Mouse (Mus musculus): ENCODE results near the gene Tmpo.

Tmpo gene

GRCm38 (mm10) chr10:91109841-91110240 is 71.3 kb downstream of the Tmpo start:
- DNase-seq (ENCODE audit: low spot score), result no peak

- no peak for DNase-seq (ENCODE audit: low spot score)
Measured at GRCm38 (mm10) chr10:91105981-91106380, 75.1 kb downstream of the Tmpo start.

GRCm38 (mm10) chr10:91102799-91103590 is 78.1 kb downstream of the Tmpo start:
- no peak for DNase-seq (ENCODE audit: low spot score)

- DNase-seq (ENCODE audit: low spot score), result no peak
Measured at GRCm38 (mm10) chr10:91101936-91102335, 79.2 kb downstream of the Tmpo start.

- DNase-seq (ENCODE audit: low spot score), result no peak
Measured at GRCm38 (mm10) chr10:91100101-91100500, 81.0 kb downstream of the Tmpo start.

GRCm38 (mm10) chr10:91098056-91098455 is 83.1 kb downstream of the Tmpo start:
- no peak for DNase-seq (ENCODE audit: low spot score)
